Comparison of ENCODE assay signal across 9 mouse cellular contexts in genomic region chr1:165663277-165663676, GRCm38 (mm10). TPM values are rescaled to one million over a fixed set of nuclear protein-coding genes. Genes with fewer than 3 reads are reported as not detected.
DNase-seq lines count a peak whose midpoint lies in the region; ATAC-seq lines count a peak whose summit lies in the region.
"Had no signal": no experiment of that assay in that cellular context is flagged by ENCODE, and none has a peak within 500 bp of the region (broad histone marks: within the 10 kb centered on the region; RNA-seq: fewer than 3 reads in every experiment).

No protein-coding gene starts in this region.

- no peak for ATAC-seq in kidney, embryonic 15.5 days (replicated peaks; ENCODE audit: low FRiP score)
- no peak for ATAC-seq in embryonic facial prominence, embryonic 14.5 days (ENCODE audit: low read depth)
- no peak for ATAC-seq in midbrain, embryonic 15.5 days (replicated peaks)
- ATAC-seq in inflammation-experienced regulatory T-cells, adult 6 months = no peak
- ATAC-seq: activated CD4-positive, CD25-positive, alpha-beta regulatory T cell, adult 4 months had no signal

- no peaks in the 10 kb centered on the region for H3K27me3 ChIP-seq in kidney, embryonic 15.5 days
- no peaks in the 10 kb centered on the region for H3K27me3 ChIP-seq in embryonic facial prominence, embryonic 14.5 days (replicated peaks; ENCODE audit: control insufficient read depth, insufficient read depth, low read length)
- H3K27me3 ChIP-seq in midbrain, embryonic 15.5 days (replicated peaks) = no peaks in the 10 kb centered on the region

- DNase-seq in cerebellum, postnatal 25 days = peak; percentile 49 to 51
- DNase-seq in cerebellum, postnatal 4 days (ENCODE audit: low spot score in 2 of 2) = no peak
- no peak for DNase-seq in kidney, adult 8-10 months
- no peak for DNase-seq in embryonic facial prominence, embryonic 14.5 days (ENCODE audit: low spot score)
- no peak for DNase-seq in ovary, postnatal 14 days (ENCODE audit: low spot score)

- no peak overlapping the region for H3K9ac ChIP-seq in kidney, embryonic 15.5 days
- H3K9ac ChIP-seq in embryonic facial prominence, embryonic 14.5 days (ENCODE audit: low read depth, low read length) = no peak overlapping the region
- no peak overlapping the region for H3K9ac ChIP-seq in midbrain, embryonic 15.5 days

- H3K27ac ChIP-seq in kidney, embryonic 15.5 days = peak overlapping the region; percentile 76
- H3K27ac ChIP-seq in embryonic facial prominence, embryonic 14.5 days (replicated peaks; ENCODE audit: low read depth, low read length) = peak overlapping the region; percentile 21; the same call in 1 of the 2 replicates
- H3K27ac ChIP-seq in midbrain, embryonic 15.5 days = peak overlapping the region; percentile 49; the same call in 1 of the 2 replicates

- H3K4me3 ChIP-seq in kidney, embryonic 15.5 days (replicated peaks) = no peak overlapping the region
- no peak overlapping the region for H3K4me3 ChIP-seq in embryonic facial prominence, embryonic 14.5 days (ENCODE audit: low read depth, low read length)
- H3K4me3 ChIP-seq in midbrain, embryonic 15.5 days = no peak overlapping the region

- no peak overlapping the region for H3K4me2 ChIP-seq in kidney, embryonic 15.5 days
- H3K4me2 ChIP-seq in embryonic facial prominence, embryonic 14.5 days (ENCODE audit: low read depth, low read length) = no peak overlapping the region
- no peak overlapping the region for H3K4me2 ChIP-seq in midbrain, embryonic 15.5 days

- peaks cover 34% of the 10 kb centered on the region for H3K36me3 ChIP-seq in kidney, embryonic 15.5 days
- H3K36me3 ChIP-seq in embryonic facial prominence, embryonic 14.5 days (ENCODE audit: control insufficient read depth, insufficient read depth, low read length) = no peaks in the 10 kb centered on the region; the same call in 1 of the 2 replicates
- no peaks in the 10 kb centered on the region for H3K36me3 ChIP-seq in midbrain, embryonic 15.5 days (replicated peaks)

- peaks cover 49% of the 10 kb centered on the region for H3K4me1 ChIP-seq in kidney, embryonic 15.5 days
- H3K4me1 ChIP-seq in embryonic facial prominence, embryonic 14.5 days (ENCODE audit: control insufficient read depth, insufficient read depth, low read length) = peaks cover 6% of the 10 kb centered on the region; the same call in 1 of the 2 replicates
- peaks cover 13% of the 10 kb centered on the region; the same call in 1 of the 2 replicates for H3K4me1 ChIP-seq in midbrain, embryonic 15.5 days

- no peaks in the 10 kb centered on the region for H3K9me3 ChIP-seq in kidney, embryonic 15.5 days (replicated peaks)
- H3K9me3 ChIP-seq in embryonic facial prominence, embryonic 14.5 days (ENCODE audit: control insufficient read depth, low read length) = no peaks in the 10 kb centered on the region
- H3K9me3 ChIP-seq in midbrain, embryonic 15.5 days = no peaks in the 10 kb centered on the region

- WGBS in kidney, embryonic 15.5 days = 70% methylated on average over 16 of the region's 16 CpGs
- WGBS in embryonic facial prominence, embryonic 14.5 days = 65% methylated on average over 16 of the region's 16 CpGs
- WGBS in midbrain, embryonic 15.5 days = 60% methylated on average over 16 of the region's 16 CpGs

RNA-seq across cellular contexts. Expression of gene Mpzl1, which starts 28.9 kb away (rescaled TPM):
- polyA plus RNA-seq in kidney, embryonic 15.5 days (2015; fragmentation: Nextera tagmentation; extraction: Ambion mirVana) = 203 and 207 TPM in 2 replicates
- polyA plus RNA-seq in embryonic facial prominence, embryonic 14.5 days (2014; fragmentation: Nextera tagmentation; extraction: Ambion mirVana) = 157 and 170 TPM in 2 replicates
- polyA plus RNA-seq in midbrain, embryonic 15.5 days (2015; fragmentation: Nextera tagmentation; extraction: Ambion mirVana) = 156 and 168 TPM in 2 replicates
- under 1 TPM in 2 of 3 experiments, not detected in 1; 0.70 to 0.77 TPM for polyA plus RNA-seq in inflammation-experienced regulatory T-cells, adult 6 months (2017; shearing (Covaris generic))

RNA-seq across cellular contexts. Expression of gene Rcsd1, which starts 46.3 kb away (rescaled TPM):
- 56.2 and 57.8 TPM in 2 replicates for polyA plus RNA-seq in kidney, embryonic 15.5 days (2015; fragmentation: Nextera tagmentation; extraction: Ambion mirVana)
- 11.1 and 14.9 TPM in 2 replicates for polyA plus RNA-seq in embryonic facial prominence, embryonic 14.5 days (2014; fragmentation: Nextera tagmentation; extraction: Ambion mirVana)
- 9.6 and 10.2 TPM in 2 replicates for polyA plus RNA-seq in midbrain, embryonic 15.5 days (2015; fragmentation: Nextera tagmentation; extraction: Ambion mirVana)
- 100 to 1,000 TPM in 2 of 3 experiments, 10 to 100 TPM in 1; 84.1 to 109 (median 101) TPM for polyA plus RNA-seq in inflammation-experienced regulatory T-cells, adult 6 months (2017; shearing (Covaris generic))

Comparison
In these comparisons a context has a peak if more than half of its experiments do, and no peak if none do; other contexts are left out.
1. DNase-seq: peak in cerebellum, postnatal 25 days (2 of 2); none in cerebellum, postnatal 4 days (0 of 2), kidney, adult 8-10 months (0 of 2), embryonic facial prominence, embryonic 14.5 days (single experiment) and ovary, postnatal 14 days (single experiment).
2. H3K27ac ChIP-seq: peak in every context shown above with its lines; median percentile 76 in kidney, embryonic 15.5 days; 49 in midbrain, embryonic 15.5 days; 21 in embryonic facial prominence, embryonic 14.5 days.
3. RNA of gene Mpzl1, which starts 28.9 kb away (polyA plus RNA-seq): 203 to 207 TPM in kidney, embryonic 15.5 days, 157 to 170 TPM in embryonic facial prominence, embryonic 14.5 days and 156 to 168 TPM in midbrain, embryonic 15.5 days; 0.70 to 0.77 TPM in inflammation-experienced regulatory T-cells, adult 6 months; every median in the first group is over 10 times any median in the second.